Mouse (Mus musculus) urinary bladder, postnatal 36 days (tissue): ENCODE measurements around the gene Add2.

ENCODE experiments used
- DNase-seq, 2 experiments: peaks; one replicate each; pipeline ENCODE4 v3.0.0; 2022; ENCODE audit warnings: low spot score in 2 of 2, mixed read lengths in 1 of 2

Gene Add2

DNA sequence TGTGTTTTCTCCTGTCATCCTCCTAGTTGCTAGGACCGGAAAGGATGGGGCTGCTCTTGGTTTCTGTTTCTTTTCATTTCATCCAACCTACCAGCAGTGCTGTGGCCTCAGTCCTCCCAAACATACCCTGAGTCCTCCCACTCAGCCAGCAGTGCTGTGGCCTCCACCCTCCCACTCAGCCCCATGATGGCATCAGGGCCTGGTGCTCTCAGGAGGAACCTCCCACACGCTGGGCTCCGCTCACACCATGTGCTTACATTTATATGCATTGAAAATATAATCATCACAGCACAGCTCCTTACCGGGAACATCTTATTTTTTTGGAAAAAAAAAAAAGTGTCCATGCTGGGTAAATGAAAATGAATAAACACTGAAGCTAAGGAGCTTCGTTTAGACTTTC is 20.0 kb downstream of the Add2 start:
- DNase-seq: no peak

DNA sequence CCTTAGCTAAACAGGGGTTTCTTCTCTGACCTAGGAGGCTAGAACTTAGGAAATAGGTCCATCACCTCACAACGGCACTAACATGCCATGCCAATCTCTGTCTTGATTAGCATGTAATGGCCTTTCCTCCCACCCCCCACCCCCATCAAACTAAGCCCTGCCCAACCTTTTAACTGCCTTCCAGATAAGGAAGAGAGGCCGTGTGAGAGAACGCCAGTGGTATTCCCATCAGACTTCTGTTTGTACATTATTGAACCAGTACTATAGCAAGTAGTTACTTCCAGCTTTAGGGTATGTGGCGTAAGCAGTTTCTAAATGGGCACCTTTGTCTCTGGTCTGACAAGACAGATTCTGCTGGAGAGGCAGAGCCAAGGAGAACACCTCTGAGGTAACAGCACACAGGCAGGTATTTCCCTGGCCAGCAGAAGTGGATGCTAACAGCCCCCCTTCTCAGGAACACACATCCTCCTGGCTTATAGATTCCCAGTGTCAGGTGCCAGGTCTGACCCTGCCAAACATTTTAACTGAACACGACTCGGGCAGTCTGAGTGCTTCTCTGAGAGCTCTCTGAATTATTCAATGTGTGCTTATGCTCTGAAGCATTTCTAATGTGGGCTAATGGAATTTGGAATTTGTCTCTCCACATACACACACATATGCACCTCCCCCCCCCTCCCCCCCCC is 22.2 kb downstream of the Add2 start:
- DNase-seq: no peak

DNA sequence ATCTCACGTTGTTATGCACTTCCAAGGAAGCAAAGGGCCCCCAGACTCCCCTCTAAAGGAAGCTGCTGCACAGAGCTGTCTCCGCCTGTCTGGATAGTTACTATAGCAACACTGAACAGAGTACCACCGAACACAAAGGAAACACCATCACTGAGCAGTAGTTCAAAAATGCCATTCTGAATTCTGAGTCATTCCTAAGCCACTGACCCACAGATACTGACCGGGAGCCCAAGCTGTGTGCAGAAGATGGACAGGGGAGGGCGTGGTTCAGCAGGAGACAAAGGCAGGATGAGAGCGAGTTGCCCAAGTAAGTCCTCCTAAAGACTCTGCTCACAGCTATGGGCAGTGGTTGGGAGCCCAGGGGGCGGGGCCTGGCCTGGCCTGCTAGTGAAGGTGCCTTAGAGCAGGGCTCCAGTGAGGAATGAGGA is 23.6 kb downstream of the Add2 start:
- DNase-seq: peak in 1 of 2 experiments; percentile 2

DNA sequence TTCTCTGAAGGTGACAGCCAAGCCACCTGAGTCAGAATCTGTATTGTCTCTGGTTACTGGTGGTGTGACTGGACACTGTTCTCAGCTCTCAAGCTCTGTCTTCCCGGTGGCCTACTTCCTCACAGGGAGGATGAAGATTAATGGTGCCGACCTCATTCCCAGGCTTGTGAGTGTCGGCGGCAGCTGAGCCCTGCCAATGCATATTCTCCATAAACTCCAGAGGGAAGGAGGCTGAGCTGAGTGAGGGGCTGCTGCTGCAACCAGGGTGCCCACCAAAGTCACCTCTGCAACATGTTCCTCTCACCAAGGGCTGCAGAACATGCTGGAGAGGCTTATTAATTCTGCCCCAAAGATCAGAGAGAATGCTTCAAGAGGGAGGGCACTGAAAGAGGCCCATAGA is 24.1 kb downstream of the Add2 start:
- DNase-seq: no peak

DNA sequence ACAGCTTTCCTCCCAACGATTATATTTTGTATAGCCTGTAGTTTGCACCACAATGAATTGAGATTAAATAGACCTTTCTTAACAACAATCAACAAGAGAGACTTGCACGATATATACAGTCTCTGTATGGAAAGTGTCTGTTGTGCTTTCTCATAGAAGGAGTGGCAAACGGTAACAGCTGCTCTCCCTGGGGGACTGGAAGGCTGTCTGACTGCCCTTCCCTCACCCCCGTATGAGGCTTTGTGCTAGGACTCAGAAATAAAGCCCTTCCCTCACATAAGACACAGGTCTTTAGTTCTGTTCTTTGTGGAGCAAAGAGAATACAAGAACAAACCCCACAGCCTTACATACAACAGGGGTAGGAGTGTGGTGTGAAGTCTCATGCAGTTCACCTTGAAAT is 24.6 kb downstream of the Add2 start:
- DNase-seq: no peak

DNA sequence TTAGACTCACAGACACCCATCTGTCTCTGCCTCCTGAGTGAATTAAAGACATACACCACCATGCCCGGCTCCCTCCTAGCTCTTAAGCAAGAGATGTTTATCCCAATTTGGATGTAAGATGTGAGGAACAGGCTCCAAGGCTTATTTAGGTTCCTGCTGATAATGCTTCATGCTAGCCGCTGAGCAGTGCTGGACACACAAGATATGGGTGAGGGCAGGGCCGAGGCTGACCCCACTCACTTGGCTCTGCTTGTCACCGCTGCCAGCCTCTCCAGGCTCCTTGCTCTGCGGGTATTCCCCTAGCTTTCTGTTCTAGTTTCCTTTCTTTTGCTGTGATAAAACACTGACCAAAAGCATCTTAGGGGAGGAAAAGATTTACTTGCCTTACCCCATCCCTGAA is 25.1 kb downstream of the Add2 start:
- no peak for DNase-seq

DNA sequence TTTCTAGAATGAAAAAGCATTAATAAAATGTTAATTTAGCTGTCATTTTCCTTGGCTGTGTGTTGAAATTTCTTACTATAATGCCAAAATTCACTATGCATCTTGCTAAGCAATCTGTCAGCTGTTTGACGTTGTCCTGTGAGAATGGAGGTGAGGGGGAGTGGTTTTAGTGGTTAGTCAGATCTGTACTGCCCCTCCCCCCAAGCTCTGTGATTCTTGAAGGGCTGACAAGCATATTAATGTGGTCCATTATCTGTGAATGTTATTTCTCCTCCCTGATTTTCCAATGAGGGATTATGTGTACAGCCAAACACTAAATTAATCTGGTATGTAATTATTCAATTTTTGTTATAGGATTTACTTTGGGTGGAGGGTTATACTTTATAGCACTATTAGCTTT is 30.0 kb downstream of the Add2 start:
- no peak for DNase-seq

DNA sequence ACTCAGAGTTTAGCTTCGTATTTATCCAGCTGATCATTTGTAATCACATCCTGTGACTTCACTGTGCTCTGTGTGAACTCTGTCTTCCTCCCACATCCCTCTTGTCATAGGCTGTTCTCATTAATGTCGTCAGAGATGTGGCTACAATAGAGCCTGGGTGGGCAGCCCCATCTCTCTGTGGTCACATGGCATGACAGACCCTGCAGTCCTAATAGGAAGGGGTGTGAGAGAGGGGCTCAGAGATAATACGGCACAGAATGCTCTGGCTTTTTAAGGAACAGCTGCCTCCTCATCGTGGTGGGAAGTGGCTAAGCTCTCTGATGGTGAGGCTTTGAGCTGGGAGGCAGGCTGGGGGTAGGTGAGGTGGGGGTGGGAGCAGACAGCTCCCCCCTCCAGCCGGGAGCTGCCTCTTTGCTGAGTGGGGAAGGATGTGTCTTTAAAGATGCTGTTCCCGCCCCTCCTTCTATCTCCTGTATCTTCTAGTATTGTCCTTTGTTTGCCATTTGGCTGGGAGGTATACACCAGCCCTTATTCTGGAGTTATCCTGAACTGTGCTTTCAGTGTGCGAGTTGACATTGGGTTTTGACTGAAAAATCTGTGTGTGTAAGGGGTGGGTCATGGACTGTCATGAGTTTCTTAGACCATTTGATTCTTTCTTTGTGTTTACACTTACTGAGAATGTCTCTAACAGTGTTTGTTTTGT is 30.8 kb downstream of the Add2 start:
- no peak for DNase-seq

DNA sequence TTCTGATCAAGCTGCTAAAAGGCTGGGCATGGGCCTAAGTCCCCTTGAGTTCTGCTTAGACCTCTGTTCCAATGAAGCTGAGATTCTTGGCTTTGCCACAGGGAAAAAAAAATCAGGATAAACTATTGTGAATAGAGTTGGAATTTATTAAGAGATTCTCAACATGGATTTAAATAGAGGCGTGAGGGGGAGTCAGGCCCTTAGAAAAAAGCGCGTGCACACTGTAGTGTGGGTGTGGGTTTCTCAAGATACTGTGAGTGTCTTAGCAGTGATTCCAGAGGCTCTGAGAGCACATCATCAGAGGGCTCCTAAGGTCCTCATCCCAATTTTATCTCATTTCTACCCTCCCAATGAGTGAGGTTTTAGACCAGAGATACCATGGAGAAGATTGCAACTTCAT is 31.7 kb downstream of the Add2 start:
- DNase-seq: no peak

DNA sequence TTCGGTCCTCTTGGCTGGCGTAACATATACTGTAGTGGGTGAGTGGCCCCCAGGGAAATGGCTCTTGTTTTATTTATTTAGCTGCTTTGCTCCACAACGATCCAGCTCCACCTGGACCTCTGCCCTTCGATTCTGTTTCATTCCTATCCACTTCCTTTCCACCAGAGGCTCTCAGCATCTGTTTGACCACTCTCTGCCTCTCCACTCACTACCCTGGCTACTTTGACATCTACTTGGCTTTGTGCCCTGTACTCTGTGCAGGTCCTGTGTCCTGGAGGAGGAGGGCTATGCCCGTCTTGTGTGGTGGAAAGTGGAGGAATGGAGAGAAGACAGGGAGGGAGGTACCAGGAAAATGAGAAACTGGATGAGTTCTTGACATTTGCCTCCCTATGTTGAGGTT is 33.7 kb downstream of the Add2 start:
- no peak for DNase-seq

DNA sequence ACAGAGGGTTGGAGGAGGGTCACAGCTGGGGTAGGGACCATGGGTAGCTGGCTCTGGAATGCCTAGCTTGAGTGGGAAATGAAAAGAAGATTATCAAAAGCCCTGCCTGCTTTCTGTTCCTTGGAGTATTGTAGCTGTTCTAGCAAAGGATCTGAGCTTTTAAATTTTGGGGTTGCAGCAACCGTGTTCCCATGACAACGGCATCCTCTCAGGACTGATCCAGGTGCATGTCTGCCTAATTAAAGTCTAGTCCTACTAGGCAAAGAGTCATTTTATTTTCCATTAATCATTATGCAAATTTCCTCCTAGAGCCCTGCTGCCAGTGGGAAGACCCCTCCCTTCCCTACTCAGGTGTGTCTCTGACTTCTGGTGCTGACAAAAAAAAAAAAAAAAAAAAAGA is 34.2 kb downstream of the Add2 start:
- DNase-seq: no peak

DNA sequence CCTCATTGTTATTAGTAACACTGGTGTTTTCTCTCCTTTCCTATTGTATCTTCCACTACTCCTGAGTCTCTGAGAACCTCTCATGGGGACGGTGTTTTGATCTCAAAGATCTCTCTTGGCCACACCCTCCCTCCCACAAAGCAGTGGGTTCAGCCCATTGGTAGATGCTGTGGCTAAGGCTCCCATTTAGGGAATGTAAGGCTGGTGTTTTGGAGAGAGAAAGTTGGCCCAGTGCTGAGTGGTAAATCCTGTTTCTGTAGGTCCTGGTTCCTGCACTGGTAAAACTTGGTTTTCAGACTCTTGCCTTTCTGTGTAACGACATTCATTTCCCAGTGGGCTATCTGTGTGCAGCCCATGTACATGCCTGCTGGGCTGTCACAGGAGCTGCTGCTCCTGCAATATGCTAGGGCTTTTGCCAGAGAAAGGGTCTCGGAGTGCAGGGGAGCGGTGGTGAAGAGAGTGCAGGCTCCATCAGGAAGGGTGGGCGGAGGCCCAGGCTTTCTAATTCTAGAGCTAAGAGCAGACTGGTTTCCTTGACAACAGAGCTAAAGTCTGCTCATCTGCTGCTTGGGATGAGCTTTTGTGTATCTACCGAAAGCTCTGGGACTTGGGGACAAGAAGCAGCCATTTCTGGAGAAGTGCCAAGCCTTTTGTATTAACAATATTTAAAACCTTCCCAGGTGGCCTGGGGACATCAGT is 36.0 kb downstream of the Add2 start:
- no peak for DNase-seq

DNA sequence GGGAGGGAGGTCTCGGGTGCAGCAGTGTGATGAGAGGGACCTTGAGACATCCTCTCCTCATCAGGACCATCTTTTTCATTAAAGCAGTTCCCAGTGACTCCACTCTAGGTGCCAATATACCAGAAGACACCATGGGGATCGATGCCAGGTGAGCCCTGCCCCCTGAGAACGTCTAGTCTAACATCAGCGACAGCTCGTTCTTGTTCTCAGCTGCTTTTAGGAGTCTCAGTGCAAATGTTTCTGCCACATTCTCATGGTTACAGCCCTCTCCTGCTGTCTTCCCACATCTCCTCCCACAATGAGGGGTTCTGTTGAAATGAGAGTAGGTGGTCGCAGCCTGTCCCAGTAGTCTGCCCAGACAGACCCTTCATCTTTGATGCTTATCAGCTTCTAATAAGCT is 38.2 kb downstream of the Add2 start:
- DNase-seq: no peak

DNA sequence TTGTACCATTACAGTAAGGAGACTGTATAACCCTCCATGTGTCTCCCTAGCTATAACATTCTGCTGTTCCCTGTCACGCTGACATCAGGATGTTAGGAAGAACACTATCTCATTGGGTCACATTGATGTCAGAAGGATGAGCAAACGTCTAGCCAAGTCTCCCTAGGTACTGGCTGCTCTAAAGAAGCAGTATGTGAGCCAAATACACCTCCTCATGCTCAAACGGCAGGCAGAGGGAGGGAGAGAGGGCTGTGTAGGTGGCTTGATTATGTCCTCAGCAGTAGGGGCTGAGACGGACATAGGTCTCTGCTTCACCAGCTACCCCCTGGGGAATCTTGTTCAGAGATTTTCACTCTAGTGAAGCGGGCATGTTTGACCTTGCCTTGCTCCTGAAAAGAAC is 38.7 kb downstream of the Add2 start:
- no peak for DNase-seq

DNA sequence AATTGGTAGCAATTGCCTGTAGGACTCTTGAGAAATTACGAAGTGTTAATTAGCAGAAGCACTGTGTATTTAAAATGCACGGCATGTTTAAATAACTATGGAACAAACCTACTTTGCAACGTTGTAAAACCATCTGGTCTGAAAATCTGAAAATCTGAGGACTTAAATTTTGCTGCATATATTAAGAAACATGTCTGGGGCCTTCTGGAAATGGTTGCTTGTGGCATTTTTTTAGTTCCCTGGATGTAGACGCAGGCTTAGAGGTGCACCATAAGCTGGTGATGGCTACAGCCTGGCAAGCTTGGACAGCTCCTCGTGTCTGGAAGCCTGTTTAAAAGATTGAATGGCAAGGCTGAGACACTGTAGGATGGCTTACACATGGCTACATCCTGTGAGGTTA is 40.5 kb downstream of the Add2 start:
- no peak for DNase-seq

DNA sequence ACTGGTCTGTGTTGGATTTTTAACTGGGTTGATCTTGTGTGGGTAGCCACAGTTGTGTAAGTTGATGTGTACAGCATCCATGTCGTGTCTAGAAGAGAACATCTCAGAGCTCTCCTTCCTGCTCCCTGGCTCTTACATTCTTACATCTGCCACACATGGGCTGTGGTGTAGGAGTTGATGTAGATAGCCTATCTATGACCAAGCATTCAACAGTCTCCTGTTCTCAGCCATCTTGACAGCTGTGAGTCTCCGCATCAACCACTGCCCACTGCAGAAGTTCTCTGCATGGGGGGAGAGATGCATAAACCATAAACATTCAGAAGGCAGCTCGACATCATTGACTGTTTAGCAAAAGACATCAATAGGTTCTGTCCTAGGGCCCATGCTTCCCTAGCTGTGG is 41.4 kb downstream of the Add2 start:
- no peak for DNase-seq

DNA sequence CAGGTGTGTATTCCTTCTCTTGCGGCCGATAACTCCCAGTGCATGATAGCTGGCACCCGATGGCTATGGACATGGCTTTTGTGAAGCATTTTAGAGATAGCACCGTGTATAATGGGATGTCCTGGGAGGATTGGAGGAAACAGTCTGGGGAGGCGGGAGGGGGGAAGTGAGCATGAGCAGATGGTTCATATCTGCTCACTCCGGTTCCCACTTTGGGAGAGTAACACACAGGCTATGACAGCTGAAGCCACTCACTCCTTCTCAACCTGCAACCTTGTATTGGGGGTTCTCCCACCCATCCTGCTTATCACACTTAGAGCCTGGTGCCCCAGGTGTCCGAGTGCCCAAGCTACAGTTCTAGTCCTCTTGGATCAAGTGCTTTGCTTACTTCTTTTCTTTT is 41.8 kb downstream of the Add2 start:
- no peak for DNase-seq

DNA sequence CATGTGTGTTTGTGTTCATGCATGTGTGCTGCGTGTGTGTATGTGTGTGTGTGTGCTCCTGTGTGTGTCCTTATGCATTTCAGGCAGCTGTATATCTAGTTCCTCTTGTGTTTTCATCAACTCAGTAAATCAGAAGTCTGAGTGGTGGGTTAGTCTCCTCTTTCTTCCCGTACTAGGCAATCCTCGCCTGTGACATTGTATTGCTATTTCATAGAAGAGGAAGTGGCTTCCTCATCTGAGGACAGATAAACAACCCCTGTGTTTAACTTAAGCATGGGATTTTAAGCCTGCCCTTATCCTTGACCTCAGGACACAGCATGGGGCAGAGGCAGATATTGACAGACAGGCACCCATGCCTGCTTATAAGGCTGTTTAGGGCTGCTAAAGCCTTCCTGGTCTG is 45.4 kb downstream of the Add2 start:
- no peak for DNase-seq

DNA sequence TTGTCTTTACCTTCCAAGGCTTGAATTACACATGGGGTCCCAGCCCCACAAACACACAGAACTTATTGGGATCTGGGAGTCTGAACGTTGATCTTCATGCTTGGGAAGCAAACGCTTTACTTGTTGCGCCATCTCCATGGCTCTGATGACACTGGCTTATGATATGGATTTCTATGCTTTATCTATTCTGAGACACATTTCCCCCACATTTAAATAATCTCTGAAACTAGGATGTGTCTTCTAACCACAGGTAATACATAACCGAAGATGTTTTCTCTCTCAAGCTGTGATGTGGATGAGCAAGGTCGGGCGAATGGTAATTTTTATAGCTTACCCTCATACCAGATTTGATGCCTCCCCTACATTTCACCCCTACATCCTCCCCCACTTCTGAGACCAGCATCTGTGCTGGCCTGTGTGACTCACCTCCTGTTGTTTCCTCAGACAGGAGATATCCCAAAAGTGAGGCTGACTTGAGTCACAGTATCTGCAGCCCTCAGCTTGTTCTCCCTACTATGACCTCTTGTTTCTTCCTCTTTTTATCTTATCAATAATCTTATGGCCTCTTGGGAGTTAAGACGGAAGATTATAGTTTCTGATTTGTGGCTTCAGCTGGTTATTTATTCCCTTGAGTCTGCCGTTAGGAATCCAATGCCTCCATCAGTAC is 46.2 kb downstream of the Add2 start:
- DNase-seq: no peak

DNA sequence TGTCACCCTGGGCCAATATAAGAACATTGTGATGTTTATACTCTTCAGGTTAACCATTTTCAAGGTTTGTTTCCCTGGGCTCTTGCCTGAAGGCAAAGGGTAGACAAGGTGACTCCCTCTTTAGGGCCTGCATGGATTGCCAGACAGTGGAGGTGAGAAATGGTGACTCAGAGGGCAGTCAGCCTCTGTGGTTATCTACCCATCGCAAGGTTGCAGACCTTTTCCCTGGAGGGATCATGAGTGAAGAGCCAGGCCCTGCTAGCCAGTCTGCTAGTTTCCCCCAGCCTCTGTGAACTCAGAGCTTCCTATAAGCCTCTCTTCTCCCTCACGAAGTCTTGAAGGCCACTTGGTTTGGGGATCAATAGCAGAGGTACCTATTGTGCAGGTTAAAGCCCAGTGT is 48.0 kb downstream of the Add2 start:
- DNase-seq: no peak

DNA sequence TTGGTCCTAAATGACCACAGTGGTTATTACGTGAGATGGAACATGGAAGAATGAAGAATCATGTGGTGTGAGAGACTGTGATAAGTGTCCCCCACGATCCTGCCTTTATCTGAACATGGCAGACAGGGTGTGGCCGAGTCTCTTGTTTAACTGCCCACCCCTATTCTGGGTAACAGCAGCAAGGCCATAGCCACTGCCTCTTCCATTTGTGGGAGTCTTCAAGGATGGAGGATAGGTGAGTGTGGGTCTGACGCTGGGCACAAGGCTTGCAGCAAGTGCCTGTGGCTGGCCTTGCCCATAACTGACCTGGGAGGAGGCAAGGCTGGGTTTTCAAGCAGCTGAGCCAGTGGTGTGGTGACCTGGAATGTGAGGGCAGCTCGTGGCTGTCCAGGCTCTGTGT is 49.4 kb downstream of the Add2 start:
- no peak for DNase-seq

DNA sequence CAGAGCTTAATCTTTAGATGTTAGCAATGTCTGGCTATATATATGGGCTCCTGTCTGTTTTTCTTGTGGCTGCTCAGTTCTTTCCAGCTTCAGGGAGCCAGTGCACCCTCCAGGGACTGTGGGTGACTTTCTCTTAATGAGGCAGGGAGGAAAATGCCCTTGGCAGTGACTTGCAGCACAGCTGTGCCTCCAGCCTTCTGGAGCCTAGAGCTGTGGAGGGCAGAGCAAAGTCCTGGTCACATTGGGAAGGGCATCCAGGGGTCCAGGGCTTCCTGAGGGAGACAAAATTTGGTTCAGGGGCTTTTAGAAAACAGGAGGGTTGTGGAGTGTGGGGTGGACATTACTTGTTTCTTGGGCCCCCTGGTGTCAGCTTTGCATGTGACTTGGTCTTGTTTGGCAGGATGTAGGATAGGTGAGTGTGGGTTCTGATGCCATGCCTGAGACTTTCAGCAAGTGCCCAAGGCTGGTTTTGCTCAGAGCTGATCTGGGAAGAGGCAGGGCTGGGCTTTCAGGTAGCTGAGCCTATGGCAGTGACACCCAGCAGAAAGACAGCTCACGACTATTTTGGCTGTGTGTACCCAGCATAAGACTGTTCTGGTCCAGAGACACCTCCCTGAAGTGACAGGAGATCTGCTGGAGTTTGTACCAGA is 50.0 kb downstream of the Add2 start:
- DNase-seq: no peak
